Mouse (Mus musculus): ENCODE data around the gene Map4k2.

DNA sequence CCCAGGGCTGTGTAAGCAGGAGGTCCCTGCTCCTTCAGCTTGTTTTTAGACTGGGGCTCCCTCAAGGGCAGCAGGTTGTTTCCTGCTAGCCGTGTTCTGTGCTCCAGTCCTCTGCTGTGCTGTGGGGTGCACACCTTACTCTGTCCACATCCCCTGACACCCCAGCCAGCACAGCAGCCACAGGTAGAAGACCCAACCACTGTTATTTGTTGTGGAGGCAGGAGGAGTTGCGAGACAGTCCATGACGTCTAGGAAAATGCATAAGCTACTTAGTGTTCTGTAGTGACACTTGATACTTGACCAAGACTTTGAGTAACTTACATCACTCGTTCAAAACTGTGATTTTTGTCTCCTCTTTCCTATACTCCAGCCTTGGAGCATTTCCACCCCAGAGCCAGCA is 41.9 kb upstream of the Map4k2 start:
- TF ChIP-seq POLR2A (IDR thresholded peaks at IDR 0.05; ENCODE audit: borderline replicate concordance, extremely low read depth, insufficient read depth, insufficient read length, poor library complexity, severe bottlenecking) (no peak), CTCF (IDR thresholded peaks at IDR 0.05; ENCODE audit: borderline replicate concordance, extremely low read depth, insufficient read depth, insufficient read length) (no peak)
